Mouse (Mus musculus): ENCODE measurements around the gene Arpp21.

DNA sequence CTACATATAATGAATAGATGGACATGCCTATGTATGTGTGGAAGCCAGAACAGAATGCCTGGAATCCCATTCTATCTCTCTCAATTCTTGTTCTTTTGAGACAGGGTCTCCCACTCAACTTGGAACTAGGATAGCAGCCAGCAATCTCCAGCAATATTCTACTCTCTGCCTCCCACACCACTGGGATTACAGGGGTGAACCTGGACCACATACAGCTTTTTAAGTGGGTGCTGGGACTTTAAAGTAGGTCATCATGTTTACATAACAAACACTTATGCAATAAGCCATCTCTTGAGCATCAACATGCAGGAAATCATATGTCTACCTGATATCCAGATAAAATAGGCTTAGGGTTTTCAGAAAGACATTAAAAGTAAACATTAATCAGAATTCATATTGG lies 41.7 kb downstream of the Arpp21 start:
- TF ChIP-seq CTCF (IDR thresholded peaks at IDR 0.05; ENCODE audit: control insufficient read depth, insufficient read depth, insufficient replicate concordance, low read depth, low read length), result no peak
- TF ChIP-seq POLR2A (IDR thresholded peaks at IDR 0.05; ENCODE audit: control insufficient read depth, low read depth, low read length), result no peak

Data from testis, adult 2 months (tissue).